Mouse (Mus musculus) ES-Bruce4 (cell line): Measurements from ENCODE around the gene Scrn1.

Experiments
- CTCF ChIP-seq: IDR thresholded peaks from one replicate; pipeline ENCODE4 v1.8.1; 2011; ENCODE audit warnings: low read depth, low read length
- EP300 ChIP-seq: IDR thresholded peaks from 2 replicates; pipeline ENCODE4 v1.6.1; 2011; ENCODE audit warnings: low read depth, low read length; ENCODE audit not compliant: insufficient read depth
- POLR2A ChIP-seq: IDR thresholded peaks from one replicate; pipeline ENCODE4 v1.8.1; 2011; ENCODE audit warnings: low read length; ENCODE audit not compliant: insufficient read depth

DNA sequence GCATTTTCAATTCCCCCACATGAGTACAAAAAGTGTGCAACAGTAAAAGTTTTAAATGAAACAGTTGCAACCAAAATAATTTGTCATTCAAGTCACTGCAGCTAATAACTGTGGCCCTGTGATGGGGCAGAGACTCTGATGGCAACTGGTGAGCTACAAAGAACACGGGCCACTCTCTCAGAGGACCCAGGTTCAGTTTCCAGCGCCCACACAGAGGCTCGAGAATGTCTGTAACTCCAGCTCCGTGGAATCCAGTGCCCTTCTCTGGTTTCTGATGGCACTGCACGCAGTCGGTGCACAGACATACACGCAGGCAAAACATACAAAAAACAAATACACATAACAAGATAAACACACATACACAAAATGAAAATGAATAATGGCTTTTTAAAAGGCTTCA is 8.6 kb downstream of the Scrn1 start:
- TF ChIP-seq CTCF = no peak
- TF ChIP-seq EP300 = no peak
- no peak for TF ChIP-seq POLR2A
